Mouse (Mus musculus) heart, embryonic 10.5 days (tissue): ENCODE results near the gene Mapk8ip1. TPM values are rescaled to one million over a fixed set of nuclear protein-coding genes. Genes with fewer than 3 reads are reported as not detected.

Experiments
- DNase-seq: peaks from one replicate; pipeline ENCODE4 v3.0.0-alpha.2; 2017; ENCODE audit warnings: low spot score
- H3K27ac ChIP-seq: fragments of 300-500 bp; sonication (generic); 2 replicates; pipeline ENCODE4 v1.5.1; 2016; ENCODE audit warnings: mild to moderate bottlenecking
- H3K27me3 ChIP-seq: fragments of 300-500 bp; sonication (generic); 2 replicates; pipeline ENCODE4 v1.6.1; 2016; ENCODE audit warnings: mild to moderate bottlenecking; ENCODE audit not compliant: poor library complexity, insufficient read depth, severe bottlenecking
- H3K36me3 ChIP-seq: fragments of 300-500 bp; sonication (generic); 2 replicates; pipeline ENCODE4 v1.6.1; 2016; ENCODE audit warnings: mild to moderate bottlenecking, moderate library complexity
- H3K4me1 ChIP-seq: fragments of 300-500 bp; sonication (generic); 2 replicates; pipeline ENCODE4 v1.6.1; 2016; ENCODE audit warnings: mild to moderate bottlenecking
- H3K4me3 ChIP-seq: fragments of 300-500 bp; sonication (generic); 2 replicates; pipeline ENCODE4 v1.5.1; 2016; ENCODE audit warnings: mild to moderate bottlenecking, moderate library complexity
- H3K9me3 ChIP-seq: fragments of 300-500 bp; sonication (generic); 2 replicates; pipeline ENCODE4 v1.6.1; 2016; ENCODE audit warnings: mild to moderate bottlenecking, moderate library complexity
- WGBS: fragments of 180-500 bp; shearing (Covaris S2); methylation state at CpG from one replicate; pipeline ENCODE4 v1.1.7; 2016; 5-methylcytosine and 5-hydroxymethylcytosine counted together
- polyA plus RNA-seq: library from polyadenylated mRNA; unstranded; fragments of >200 nt; fragmentation: Nextera tagmentation; extraction: Ambion mirVana; gene quantifications from 2 replicates; pipeline ENCODE4 v1.2.1, GENCODE M21; 2016

Mapk8ip1 gene
- polyA plus RNA-seq, 1 experiment from 2014 or later, result 18.2 TPM

- no peak for DNase-seq
- Histone ChIP-seq H3K27ac (peak overlapping the region; percentile 63; the same call in 1 of the 2 replicates), H3K9me3 (no peaks in the 10 kb centered on the region), H3K36me3 (no peaks in the 10 kb centered on the region), H3K4me3 (peak overlapping the region; percentile 44), H3K4me1 (peaks cover 58% of the 10 kb centered on the region), H3K27me3 (peaks cover 74% of the 10 kb centered on the region)
- 4% methylated on average over 26 of the region's 26 CpGs for WGBS
Observed at GRCm38 (mm10) chr2:92392318-92393264, 8.5 kb downstream of the Mapk8ip1 start.

- 36% methylated on average over 11 of the region's 11 CpGs for WGBS
- no peak for DNase-seq
- Histone ChIP-seq H3K36me3 (peaks cover 6% of the 10 kb centered on the region), H3K4me1 (peaks cover 59% of the 10 kb centered on the region), H3K27me3 (peaks cover 74% of the 10 kb centered on the region), H3K4me3 (peak overlapping the region; percentile 44), H3K9me3 (no peaks in the 10 kb centered on the region), H3K27ac (peak overlapping the region; percentile 63; the same call in 1 of the 2 replicates)
Observed at GRCm38 (mm10) chr2:92391703-92392317, 9.3 kb downstream of the Mapk8ip1 start.

- peaks cover 77% of the 10 kb centered on the region for H3K27me3 ChIP-seq
- no peak overlapping the region for H3K4me3 ChIP-seq
- peaks cover 59% of the 10 kb centered on the region for H3K4me1 ChIP-seq
- DNase-seq, result no peak
- H3K9me3 ChIP-seq, result no peaks in the 10 kb centered on the region
- no peak overlapping the region for H3K27ac ChIP-seq
- peaks cover 13% of the 10 kb centered on the region for H3K36me3 ChIP-seq
- 88% methylated on average over 8 of the region's 8 CpGs for WGBS
Observed at GRCm38 (mm10) chr2:92391116-92391515, 9.9 kb downstream of the Mapk8ip1 start.

DNA sequence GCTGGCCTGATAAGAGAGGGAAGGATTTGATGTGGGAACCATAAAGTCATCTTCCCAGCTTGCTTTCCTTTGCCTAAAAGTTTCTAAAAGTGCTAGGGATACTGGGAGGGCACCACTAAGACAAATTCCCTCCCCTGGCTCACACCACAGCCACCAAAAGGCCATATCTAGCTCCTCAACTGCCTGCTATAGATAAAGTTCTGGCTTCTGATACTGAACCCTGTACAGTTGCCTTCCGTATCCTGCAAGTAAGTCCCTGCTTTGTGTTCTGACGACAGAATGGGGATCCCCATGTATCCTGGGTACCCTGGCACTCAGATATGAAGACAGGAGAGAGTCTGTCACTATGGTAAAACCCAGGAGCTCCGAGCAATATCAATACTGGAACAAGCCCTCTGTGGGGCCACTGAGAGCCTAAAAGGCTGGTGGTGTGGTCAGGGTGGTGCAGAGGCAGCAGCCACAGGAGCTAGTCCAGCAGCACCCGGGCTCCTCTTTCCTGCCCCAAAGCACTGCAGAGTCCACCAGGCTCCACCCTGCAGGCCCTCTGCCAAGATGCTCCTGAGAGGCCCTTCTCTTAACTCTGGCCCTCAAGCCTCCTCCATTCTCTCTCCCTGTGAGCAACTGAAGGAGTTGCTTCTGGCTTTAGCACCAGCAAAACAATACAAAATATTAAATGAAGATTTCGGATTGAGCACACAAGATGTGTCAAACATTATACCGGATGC lies 10.7 kb downstream of the Mapk8ip1 start:
- Histone ChIP-seq H3K27me3 (peaks cover 82% of the 10 kb centered on the region), H3K4me1 (peaks cover 63% of the 10 kb centered on the region), H3K9me3 (no peaks in the 10 kb centered on the region), H3K27ac (no peak overlapping the region), H3K4me3 (no peak overlapping the region), H3K36me3 (peaks cover 21% of the 10 kb centered on the region)
- no peak for DNase-seq
- 71% methylated on average over 6 of the region's 6 CpGs for WGBS

DNA sequence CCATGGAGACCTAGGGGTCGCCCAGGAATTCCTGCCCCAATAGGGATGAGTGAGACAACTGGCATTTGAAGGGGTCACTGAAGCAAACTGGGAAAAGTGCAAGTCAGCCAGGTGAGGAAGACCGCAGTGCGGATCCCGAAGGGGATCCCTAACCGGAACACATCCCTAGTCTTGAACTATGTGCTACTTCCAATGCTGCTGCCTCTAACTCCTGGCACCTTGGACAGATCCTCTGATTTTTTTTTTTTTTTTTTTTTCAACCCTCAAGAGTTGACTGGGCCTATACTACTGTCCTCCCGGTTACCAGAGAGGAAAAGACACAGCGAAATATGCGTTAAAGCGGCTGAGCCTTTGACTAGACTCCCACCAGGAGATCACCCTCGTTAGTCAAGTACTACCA lies 11.4 kb downstream of the Mapk8ip1 start:
- Histone ChIP-seq H3K4me3 (peak overlapping the region; percentile 72), H3K9me3 (no peaks in the 10 kb centered on the region), H3K4me1 (peaks cover 68% of the 10 kb centered on the region), H3K27me3 (peaks cover 78% of the 10 kb centered on the region), H3K27ac (peak overlapping the region; percentile 90), H3K36me3 (peaks cover 28% of the 10 kb centered on the region)
- no peak for DNase-seq
- WGBS, result 6% methylated on average over 10 of the region's 10 CpGs

GRCm38 (mm10) chr2:92388891-92389641 lies 12.0 kb downstream of the Mapk8ip1 start:
- H3K27ac ChIP-seq, result peak overlapping the region; percentile 90
- peaks cover 68% of the 10 kb centered on the region for H3K4me1 ChIP-seq
- peak overlapping the region; percentile 72 for H3K4me3 ChIP-seq
- H3K27me3 ChIP-seq, result peaks cover 73% of the 10 kb centered on the region
- DNase-seq, result peak; percentile 94
- no peaks in the 10 kb centered on the region for H3K9me3 ChIP-seq
- WGBS, result 1% methylated on average over 57 of the region's 62 CpGs
- H3K36me3 ChIP-seq, result peaks cover 34% of the 10 kb centered on the region

DNA sequence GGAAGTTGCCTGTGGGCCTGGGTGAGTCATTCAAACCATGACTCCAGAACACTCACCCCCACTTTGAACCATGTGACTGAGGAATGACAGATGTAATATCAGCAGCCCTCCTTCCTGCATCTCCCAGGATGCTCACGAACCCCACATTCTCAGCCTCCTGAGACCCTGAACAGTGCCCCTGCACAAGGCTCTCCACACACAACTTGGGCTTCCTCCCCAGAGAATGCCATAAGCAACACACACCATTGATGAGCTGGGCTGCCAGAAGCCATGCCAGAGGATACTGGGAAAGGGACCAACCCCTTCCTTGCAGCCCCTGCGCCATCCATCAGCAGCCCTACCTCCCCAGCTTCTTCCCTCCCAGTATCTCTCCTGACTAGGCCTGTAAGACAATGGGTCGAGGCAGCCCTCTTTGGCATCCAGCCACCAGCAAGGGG lies 13.0 kb downstream of the Mapk8ip1 start:
- 62% methylated on average over 3 of the region's 3 CpGs for WGBS
- Histone ChIP-seq H3K36me3 (peaks cover 41% of the 10 kb centered on the region), H3K4me1 (peaks cover 65% of the 10 kb centered on the region), H3K27ac (no peak overlapping the region), H3K9me3 (no peaks in the 10 kb centered on the region), H3K4me3 (peak overlapping the region; percentile 72), H3K27me3 (peaks cover 63% of the 10 kb centered on the region)
- no peak for DNase-seq

GRCm38 (mm10) chr2:92387646-92388045 lies 13.4 kb downstream of the Mapk8ip1 start:
- Histone ChIP-seq H3K27ac (no peak overlapping the region), H3K27me3 (peaks cover 58% of the 10 kb centered on the region), H3K4me3 (no peak overlapping the region), H3K9me3 (no peaks in the 10 kb centered on the region), H3K36me3 (peaks cover 45% of the 10 kb centered on the region), H3K4me1 (peaks cover 61% of the 10 kb centered on the region)
- WGBS, result 81% methylated on average over 4 of the region's 4 CpGs
- DNase-seq, result no peak

DNA sequence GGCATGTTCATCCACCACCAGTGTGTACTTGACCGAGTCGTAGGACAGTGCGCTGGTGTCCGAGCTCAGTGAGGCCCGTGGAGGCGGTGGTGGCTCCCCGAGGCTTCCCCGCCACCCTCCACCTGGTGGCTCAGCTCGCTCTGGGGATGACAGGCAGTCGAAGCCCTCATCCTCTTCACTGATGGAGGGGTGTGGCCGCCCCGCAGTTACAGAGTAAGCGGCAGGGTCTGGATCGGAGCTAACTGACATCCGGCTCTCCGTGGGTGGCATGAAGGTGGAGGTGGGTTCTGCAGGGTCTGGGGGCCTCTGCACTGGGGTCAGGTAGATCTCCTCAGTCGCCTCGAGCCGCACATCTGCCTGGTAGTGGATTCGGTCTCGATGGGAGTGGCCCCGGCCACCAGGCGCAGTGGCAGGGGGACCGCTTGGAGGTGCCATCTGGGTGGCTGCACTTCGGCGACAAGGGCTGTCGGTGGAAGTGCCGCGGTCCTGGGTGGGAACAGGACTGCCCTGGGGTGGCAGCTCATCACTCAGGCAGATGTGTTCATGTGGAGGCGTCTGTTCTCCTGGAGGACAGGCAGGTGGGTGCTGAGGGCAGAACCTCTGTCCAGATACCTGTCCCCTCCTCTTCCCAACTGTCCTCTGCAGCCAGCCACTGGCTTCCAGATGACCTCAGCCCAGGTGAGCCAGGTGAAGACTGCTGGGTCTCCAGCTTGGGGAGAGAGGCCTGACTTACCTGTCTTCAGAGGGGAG lies 14.1 kb downstream of the Mapk8ip1 start:
- peaks cover 54% of the 10 kb centered on the region for H3K4me1 ChIP-seq
- DNase-seq, result no peak
- peaks cover 52% of the 10 kb centered on the region for H3K27me3 ChIP-seq
- H3K4me3 ChIP-seq, result no peak overlapping the region
- no peaks in the 10 kb centered on the region for H3K9me3 ChIP-seq
- H3K27ac ChIP-seq, result no peak overlapping the region; the same call in 1 of the 2 replicates
- 80% methylated on average over 30 of the region's 30 CpGs for WGBS
- H3K36me3 ChIP-seq, result peaks cover 50% of the 10 kb centered on the region

DNA sequence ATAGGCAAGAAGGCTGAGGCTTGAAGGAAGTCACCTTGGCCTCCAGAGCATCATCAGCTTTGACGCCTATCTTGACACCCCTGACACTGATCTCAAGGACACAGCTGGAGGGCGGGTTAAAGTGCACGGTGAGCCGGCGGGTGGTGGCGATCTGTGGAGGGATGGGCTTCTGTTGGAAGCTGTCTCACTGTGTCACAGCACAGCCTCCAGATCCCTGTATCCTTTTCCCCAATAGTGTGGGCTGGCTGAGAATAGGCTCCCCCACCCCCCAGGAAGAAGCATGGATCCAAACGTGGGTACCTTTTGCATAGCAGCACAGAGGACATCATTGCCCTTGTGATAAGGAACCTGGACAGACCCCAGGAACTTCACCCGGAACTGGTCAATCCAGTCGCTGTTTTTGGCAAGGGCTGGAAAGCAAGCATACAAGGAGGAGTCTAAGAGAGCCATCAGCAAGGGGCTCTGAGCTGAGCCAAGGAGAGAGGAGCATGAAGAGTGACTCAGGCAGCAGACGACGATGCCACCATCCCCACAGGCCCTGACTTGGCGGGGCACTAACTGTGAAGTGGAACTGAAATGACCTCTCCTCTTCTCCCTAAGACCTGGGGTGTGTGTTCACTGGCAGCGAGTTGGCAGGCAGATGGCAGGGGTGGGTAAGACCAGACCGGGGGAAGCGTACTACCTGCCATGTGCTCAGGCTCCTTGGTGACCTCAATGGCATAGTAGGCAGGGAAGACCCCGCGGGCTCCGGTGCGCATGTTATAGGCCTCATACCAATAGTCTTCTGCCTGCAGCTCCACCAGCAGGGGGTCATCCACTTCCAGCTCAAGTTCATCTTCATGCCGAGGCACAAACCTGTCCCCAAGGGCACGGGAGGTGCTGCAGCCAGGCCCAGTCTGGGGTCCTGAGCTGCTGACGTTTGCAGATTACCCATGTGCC lies 15.7 kb downstream of the Mapk8ip1 start:
- peaks cover 39% of the 10 kb centered on the region for H3K4me1 ChIP-seq
- H3K36me3 ChIP-seq, result peaks cover 65% of the 10 kb centered on the region
- H3K27me3 ChIP-seq, result peaks cover 36% of the 10 kb centered on the region
- no peaks in the 10 kb centered on the region for H3K9me3 ChIP-seq
- H3K27ac ChIP-seq, result no peak overlapping the region
- no peak overlapping the region for H3K4me3 ChIP-seq
- DNase-seq, result no peak
- WGBS, result 65% methylated on average over 22 of the region's 22 CpGs

GRCm38 (mm10) chr2:92384101-92384500 lies 17.0 kb downstream of the Mapk8ip1 start:
- Histone ChIP-seq H3K27ac (no peak overlapping the region), H3K4me1 (peaks cover 26% of the 10 kb centered on the region), H3K4me3 (no peak overlapping the region), H3K27me3 (peaks cover 32% of the 10 kb centered on the region), H3K9me3 (no peaks in the 10 kb centered on the region), H3K36me3 (peaks cover 78% of the 10 kb centered on the region)
- WGBS, result 77% methylated on average over 4 of the region's 4 CpGs
- no peak for DNase-seq
